Mouse (Mus musculus) liver, embryonic 16.5 days (tissue): ENCODE results near the gene Amigo2. TPM values are rescaled to one million over a fixed set of nuclear protein-coding genes. Genes with fewer than 3 reads are reported as not detected.

Source experiments
- ATAC-seq: fragments of 200-750 bp; cut with Nextera tagmentation; 2 replicates; pipeline ENCODE4 v1.8.0; 2017; ENCODE audit warnings: low read depth, mild to moderate bottlenecking, moderate number of reproducible peaks, moderate library complexity
- H3K27ac ChIP-seq: fragments of 300-500 bp; sonication (generic); 2 replicates; pipeline ENCODE4 v1.5.1; 2014; ENCODE audit warnings: mild to moderate bottlenecking, low read length
- H3K27me3 ChIP-seq: fragments of 300-500 bp; sonication (generic); 2 replicates; pipeline ENCODE4 v1.6.1; 2014; ENCODE audit warnings: low read depth, low read length, mixed read lengths; ENCODE audit not compliant: control insufficient read depth, insufficient read depth
- H3K36me3 ChIP-seq: fragments of 300-500 bp; sonication (generic); 2 replicates; pipeline ENCODE4 v1.6.1; 2014; ENCODE audit warnings: mild to moderate bottlenecking; ENCODE audit not compliant: control insufficient read depth, insufficient read depth
- H3K4me1 ChIP-seq: fragments of 300-500 bp; sonication (generic); 2 replicates; pipeline ENCODE4 v1.6.1; 2014; ENCODE audit warnings: low read depth, low read length, mixed read lengths; ENCODE audit not compliant: control insufficient read depth
- H3K4me2 ChIP-seq: fragments of 300-500 bp; sonication (generic); 2 replicates; pipeline ENCODE4 v1.6.1; 2014; ENCODE audit warnings: low read depth, low read length, mixed read lengths
- H3K4me3 ChIP-seq: fragments of 300-500 bp; sonication (generic); 2 replicates; pipeline ENCODE4 v1.5.1; 2014; ENCODE audit warnings: low read depth, mild to moderate bottlenecking, low read length
- H3K9ac ChIP-seq: fragments of 300-500 bp; sonication (generic); 2 replicates; pipeline ENCODE4 v1.6.1; 2014; ENCODE audit warnings: low read depth, low read length
- H3K9me3 ChIP-seq: fragments of 300-500 bp; sonication (generic); replicated peaks from 2 replicates; pipeline ENCODE4 v1.6.1; 2016; ENCODE audit warnings: low read length; ENCODE audit not compliant: control insufficient read depth
- WGBS: fragments of 180-500 bp; shearing (Covaris S2); extraction: QIAGEN DNeasy Blood & Tissue Kit; methylation state at CpG from one replicate; pipeline ENCODE4 v1.1.7; 2014; ENCODE audit not compliant: insufficient replicate concordance; 5-methylcytosine and 5-hydroxymethylcytosine counted together
- polyA plus RNA-seq: library from polyadenylated mRNA; unstranded; fragments of >200 nt; fragmentation: Nextera tagmentation; extraction: Ambion mirVana; gene quantifications from 2 replicates; pipeline ENCODE4 v1.2.1, GENCODE M21; 2015

Gene Amigo2
- polyA plus RNA-seq, 1 experiment from 2014 or later, result 1.1 TPM

- Histone ChIP-seq H3K27me3 (no peaks in the 10 kb centered on the region), H3K4me2 (no peak overlapping the region), H3K4me1 (no peaks in the 10 kb centered on the region), H3K27ac (no peak overlapping the region), H3K36me3 (no peaks in the 10 kb centered on the region), H3K4me3 (no peak overlapping the region), H3K9me3 (no peaks in the 10 kb centered on the region), H3K9ac (no peak overlapping the region)
- ATAC-seq, result no peak
- 50% methylated on average over 5 of the region's 5 CpGs for WGBS
Observed at GRCm38 (mm10) chr15:97284201-97284600, 37.1 kb upstream of the Amigo2 start.

GRCm38 (mm10) chr15:97282572-97282881, 35.4 kb upstream of the Amigo2 start:
- H3K4me1 ChIP-seq, result no peaks in the 10 kb centered on the region
- H3K4me2 ChIP-seq, result no peak overlapping the region
- H3K27ac ChIP-seq, result no peak overlapping the region
- H3K9me3 ChIP-seq, result no peaks in the 10 kb centered on the region
- no peaks in the 10 kb centered on the region for H3K27me3 ChIP-seq
- no peak overlapping the region for H3K9ac ChIP-seq
- H3K4me3 ChIP-seq, result no peak overlapping the region
- WGBS, result 71% methylated on average over 6 of the region's 6 CpGs
- H3K36me3 ChIP-seq, result no peaks in the 10 kb centered on the region
- no peak for ATAC-seq

- no peak overlapping the region for H3K4me2 ChIP-seq
- H3K27me3 ChIP-seq, result no peaks in the 10 kb centered on the region
- H3K27ac ChIP-seq, result no peak overlapping the region
- H3K4me3 ChIP-seq, result no peak overlapping the region
- H3K9me3 ChIP-seq, result no peaks in the 10 kb centered on the region
- no peak for ATAC-seq
- H3K36me3 ChIP-seq, result no peaks in the 10 kb centered on the region
- no peak overlapping the region for H3K9ac ChIP-seq
- WGBS, result 67% methylated on average over 10 of the region's 10 CpGs
- H3K4me1 ChIP-seq, result no peaks in the 10 kb centered on the region
Observed at GRCm38 (mm10) chr15:97281712-97282571, 34.9 kb upstream of the Amigo2 start.

GRCm38 (mm10) chr15:97280776-97281175, 33.7 kb upstream of the Amigo2 start:
- no peaks in the 10 kb centered on the region for H3K36me3 ChIP-seq

GRCm38 (mm10) chr15:97280131-97280530, 33.0 kb upstream of the Amigo2 start:
- no peak for ATAC-seq
- Histone ChIP-seq H3K27me3 (no peaks in the 10 kb centered on the region), H3K9me3 (no peaks in the 10 kb centered on the region), H3K4me1 (no peaks in the 10 kb centered on the region), H3K4me3 (no peak overlapping the region), H3K36me3 (no peaks in the 10 kb centered on the region), H3K9ac (no peak overlapping the region), H3K4me2 (no peak overlapping the region), H3K27ac (no peak overlapping the region)
- WGBS, result 78% methylated on average over 8 of the region's 8 CpGs

More at GRCm38 (mm10) chr15:97280776-97281175, 33.7 kb upstream of the Amigo2 start:
- WGBS, result 62% methylated on average over 9 of the region's 9 CpGs
- H3K4me1 ChIP-seq, result no peaks in the 10 kb centered on the region
- H3K9me3 ChIP-seq, result no peaks in the 10 kb centered on the region
- no peak overlapping the region for H3K4me2 ChIP-seq
- H3K27me3 ChIP-seq, result no peaks in the 10 kb centered on the region
- no peak for ATAC-seq
- H3K4me3 ChIP-seq, result no peak overlapping the region
- H3K9ac ChIP-seq, result no peak overlapping the region
- H3K27ac ChIP-seq, result no peak overlapping the region

- Histone ChIP-seq H3K9me3 (no peaks in the 10 kb centered on the region), H3K36me3 (no peaks in the 10 kb centered on the region), H3K27ac (no peak overlapping the region), H3K4me3 (no peak overlapping the region), H3K9ac (no peak overlapping the region), H3K4me1 (no peaks in the 10 kb centered on the region), H3K27me3 (no peaks in the 10 kb centered on the region), H3K4me2 (no peak overlapping the region)
- ATAC-seq, result no peak
- 80% methylated on average over 9 of the region's 9 CpGs for WGBS
Observed at GRCm38 (mm10) chr15:97278340-97278948, 31.4 kb upstream of the Amigo2 start.

- no peak overlapping the region for H3K9ac ChIP-seq
- no peak for ATAC-seq
- H3K4me2 ChIP-seq, result no peak overlapping the region
- no peaks in the 10 kb centered on the region for H3K9me3 ChIP-seq
- H3K27me3 ChIP-seq, result no peaks in the 10 kb centered on the region
- 75% methylated on average over 10 of the region's 10 CpGs for WGBS
- H3K36me3 ChIP-seq, result no peaks in the 10 kb centered on the region
- no peaks in the 10 kb centered on the region; the same call in 1 of the 2 replicates for H3K4me1 ChIP-seq
- H3K4me3 ChIP-seq, result no peak overlapping the region
- H3K27ac ChIP-seq, result no peak overlapping the region
Observed at GRCm38 (mm10) chr15:97277328-97277727, 30.2 kb upstream of the Amigo2 start.

- Histone ChIP-seq H3K4me1 (no peaks in the 10 kb centered on the region; the same call in 1 of the 2 replicates), H3K9me3 (no peaks in the 10 kb centered on the region), H3K4me3 (no peak overlapping the region), H3K36me3 (no peaks in the 10 kb centered on the region), H3K4me2 (no peak overlapping the region), H3K27me3 (no peaks in the 10 kb centered on the region), H3K27ac (no peak overlapping the region), H3K9ac (no peak overlapping the region)
- 0 out of 2 replicates have a peak, but pooled peaks have one; percentile 16 for ATAC-seq
- 59% methylated on average over 20 of the region's 20 CpGs for WGBS
Observed at GRCm38 (mm10) chr15:97276660-97277153, 29.6 kb upstream of the Amigo2 start.
